Mouse (Mus musculus) ES-E14 (cell line): ENCODE data around the gene Lrmda.

Experiments used
- CHD2 ChIP-seq: IDR thresholded peaks from 2 replicates; pipeline ENCODE4 v1.6.1; 2014; ENCODE audit warnings: mild to moderate bottlenecking, low read depth, low read length, inconsistent platforms
- ZNF384 ChIP-seq: IDR thresholded peaks from 2 replicates; pipeline ENCODE4 v1.6.1; 2012; ENCODE audit warnings: low read depth, low read length, inconsistent platforms

GRCm38 (mm10) chr14:22874584-22874983 lies 855.1 kb downstream of the Lrmda start:
- no peak for TF ChIP-seq ZNF384
- TF ChIP-seq CHD2, result no peak
